Mouse (Mus musculus): Measurements from ENCODE around the gene Zp1. TPM values are rescaled to one million over a fixed set of nuclear protein-coding genes. Genes with fewer than 3 reads are reported as not detected.

The Zp1 gene
- polyA plus RNA-seq, 1 experiment from 2014 or later, result not detected

DNA sequence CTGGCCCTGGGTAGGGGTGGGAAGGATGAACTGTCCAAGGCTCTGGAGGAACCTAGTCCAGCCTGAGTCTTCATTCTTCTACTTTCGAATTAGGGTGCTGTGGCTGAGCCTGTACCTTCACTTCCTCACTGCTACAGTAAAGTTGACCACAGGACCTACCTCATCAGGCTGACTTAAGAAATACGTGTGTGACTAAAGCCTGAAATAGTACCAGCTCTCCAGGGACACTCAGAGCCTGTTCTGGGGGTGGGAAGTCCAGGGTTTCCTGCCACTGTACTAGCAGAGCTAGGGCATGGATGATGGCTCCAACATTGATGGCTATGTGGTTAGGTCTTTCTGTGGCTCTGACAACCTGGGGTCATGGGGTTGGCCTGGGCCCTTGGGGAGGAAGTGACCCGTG lies 23.5 kb upstream of the Zp1 start:
- no peak overlapping the region for H3K9ac ChIP-seq
- 59% methylated on average over 3 of the region's 3 CpGs for WGBS (ENCODE audit: insufficient replicate concordance)

DNA sequence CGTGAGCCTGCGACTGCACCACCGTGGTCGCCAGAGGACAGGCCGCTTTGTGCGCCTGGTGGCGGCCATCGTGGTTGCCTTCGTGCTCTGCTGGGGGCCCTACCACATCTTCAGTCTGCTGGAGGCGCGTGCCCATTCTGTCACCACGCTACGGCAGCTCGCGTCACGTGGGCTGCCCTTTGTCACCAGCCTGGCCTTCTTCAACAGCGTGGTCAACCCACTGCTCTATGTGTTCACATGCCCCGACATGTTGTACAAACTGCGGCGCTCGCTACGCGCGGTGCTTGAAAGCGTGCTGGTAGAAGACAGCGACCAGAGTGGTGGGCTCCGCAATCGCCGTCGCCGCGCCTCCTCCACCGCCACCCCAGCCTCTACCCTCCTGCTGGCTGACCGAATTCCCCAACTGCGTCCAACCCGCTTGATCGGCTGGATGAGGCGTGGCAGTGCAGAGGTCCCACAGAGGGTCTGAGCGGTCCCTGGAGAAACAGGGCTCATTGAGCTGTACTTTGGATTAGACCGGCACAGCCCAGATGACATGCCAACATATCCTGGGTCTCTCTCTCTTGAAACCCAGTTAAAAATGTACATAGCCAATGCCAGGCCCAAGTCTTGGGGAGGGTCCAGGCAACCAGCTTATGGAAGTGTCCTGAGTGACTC lies 20.5 kb upstream of the Zp1 start:
- 8% methylated on average over 40 of the region's 40 CpGs for WGBS (ENCODE audit: insufficient replicate concordance)
- H3K4me2 ChIP-seq, result peak overlapping the region; percentile 79
- H3K27me3 ChIP-seq, result no peaks in the 10 kb centered on the region
- no peak for DNase-seq
- H3K9me3 ChIP-seq (replicated peaks), result no peaks in the 10 kb centered on the region
- peak overlapping the region; percentile 47 for H3K4me3 ChIP-seq (replicated peaks)
- peaks cover 43% of the 10 kb centered on the region for H3K36me3 ChIP-seq
- H3K27ac ChIP-seq, result no peak overlapping the region
- peak overlapping the region; percentile 57 for H3K9ac ChIP-seq
- H3K4me1 ChIP-seq (replicated peaks), result peaks cover 47% of the 10 kb centered on the region
- ATAC-seq (ENCODE audit: low read depth), result peak; percentile 38

More for the DNA sequence above, 23.5 kb upstream of the Zp1 start:
- H3K36me3 ChIP-seq, result peaks cover 51% of the 10 kb centered on the region
- peaks cover 47% of the 10 kb centered on the region for H3K4me1 ChIP-seq (replicated peaks)
- H3K9me3 ChIP-seq (replicated peaks), result no peaks in the 10 kb centered on the region
- DNase-seq (no peak), ATAC-seq (ENCODE audit: low read depth) (no peak)
- no peaks in the 10 kb centered on the region for H3K27me3 ChIP-seq
- no peak overlapping the region for H3K27ac ChIP-seq
- H3K4me2 ChIP-seq, result no peak overlapping the region
- no peak overlapping the region for H3K4me3 ChIP-seq (replicated peaks)

GRCm38 (mm10) chr19:10940097-10940800 lies 19.8 kb upstream of the Zp1 start:
- Histone ChIP-seq H3K9ac (peak overlapping the region; percentile 57), H3K4me3 (replicated peaks) (peak overlapping the region; percentile 47), H3K9me3 (replicated peaks) (no peaks in the 10 kb centered on the region), H3K36me3 (peaks cover 37% of the 10 kb centered on the region), H3K27ac (no peak overlapping the region), H3K4me1 (replicated peaks) (peaks cover 44% of the 10 kb centered on the region), H3K4me2 (peak overlapping the region; percentile 79), H3K27me3 (no peaks in the 10 kb centered on the region)
- ATAC-seq (ENCODE audit: low read depth), result peak; percentile 72
- 20% methylated on average over 36 of the region's 37 CpGs for WGBS (ENCODE audit: insufficient replicate concordance)
- DNase-seq, result peak; percentile 69

DNA sequence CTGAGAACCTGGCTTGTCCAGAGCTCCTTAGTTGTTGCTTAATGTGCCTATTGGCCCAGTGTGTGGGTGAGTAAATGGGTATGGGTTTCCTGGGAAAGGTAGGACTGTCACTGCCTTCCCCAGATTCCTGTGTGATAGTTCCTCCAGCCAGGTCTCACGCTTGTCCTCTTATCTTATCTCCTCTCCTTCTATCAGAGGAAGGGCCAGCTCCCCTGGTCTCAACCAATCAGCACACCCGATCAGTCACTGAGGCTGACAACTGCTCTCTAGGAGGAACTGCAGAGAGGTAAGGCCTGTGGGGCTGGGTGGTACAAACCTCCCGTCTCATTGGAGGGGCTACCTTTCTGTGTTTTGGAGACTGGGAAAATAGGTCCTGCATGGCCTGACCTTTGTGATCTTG lies 18.3 kb upstream of the Zp1 start:
- ATAC-seq (ENCODE audit: low read depth) (no peak), DNase-seq (no peak)
- 11% methylated on average over 3 of the region's 3 CpGs for WGBS (ENCODE audit: insufficient replicate concordance)
- Histone ChIP-seq H3K27ac (no peak overlapping the region), H3K9ac (no peak overlapping the region), H3K4me2 (no peak overlapping the region), H3K4me1 (replicated peaks) (peaks cover 39% of the 10 kb centered on the region), H3K27me3 (no peaks in the 10 kb centered on the region), H3K4me3 (replicated peaks) (no peak overlapping the region), H3K9me3 (replicated peaks) (no peaks in the 10 kb centered on the region), H3K36me3 (peaks cover 22% of the 10 kb centered on the region)

DNA sequence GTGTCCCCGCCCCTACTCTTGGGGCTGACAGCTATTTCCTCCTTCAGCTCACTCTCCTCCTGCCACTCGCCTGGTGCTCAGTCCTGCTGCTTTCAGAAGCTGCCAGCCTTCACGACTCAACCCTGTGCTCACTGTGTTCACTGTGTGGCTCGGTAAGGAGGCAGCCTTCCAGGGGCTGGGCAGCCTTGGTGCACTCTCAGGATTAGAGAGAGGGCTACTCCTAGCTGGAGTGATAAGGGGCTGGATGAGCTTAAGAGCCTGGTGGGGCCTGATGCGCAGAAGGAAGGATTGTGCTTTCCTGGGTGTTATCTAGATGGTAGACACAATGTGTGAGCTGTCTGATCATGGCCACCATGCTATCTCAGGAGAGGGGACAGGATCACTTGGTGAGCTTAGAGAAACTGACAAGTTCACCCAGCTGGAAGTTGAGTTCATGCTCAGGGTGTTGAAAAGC lies 16.7 kb upstream of the Zp1 start, which contains the start of gene Ptgdr2:
Gene Ptgdr2 (plus strand): TSS at position 51 of the 454 bp plus-strand sequence.
- Histone ChIP-seq H3K4me1 (replicated peaks) (peaks cover 39% of the 10 kb centered on the region), H3K36me3 (peaks cover 6% of the 10 kb centered on the region), H3K4me2 (peak within 1 kb of the TSS; percentile 34), H3K27ac (peak within 1 kb of the TSS; percentile 17; the same call in 1 of the 2 replicates), H3K9me3 (replicated peaks) (no peaks in the 10 kb centered on the region), H3K4me3 (replicated peaks) (no peak within 1 kb of the TSS), H3K27me3 (no peaks in the 10 kb centered on the region), H3K9ac (peak within 1 kb of the TSS; percentile 34; the same call in 1 of the 2 replicates)
- ATAC-seq (ENCODE audit: low read depth) (peak; percentile 87), DNase-seq (peak; percentile 45)
- 8% methylated on average over 5 of the region's 5 CpGs for WGBS (ENCODE audit: insufficient replicate concordance)

DNA sequence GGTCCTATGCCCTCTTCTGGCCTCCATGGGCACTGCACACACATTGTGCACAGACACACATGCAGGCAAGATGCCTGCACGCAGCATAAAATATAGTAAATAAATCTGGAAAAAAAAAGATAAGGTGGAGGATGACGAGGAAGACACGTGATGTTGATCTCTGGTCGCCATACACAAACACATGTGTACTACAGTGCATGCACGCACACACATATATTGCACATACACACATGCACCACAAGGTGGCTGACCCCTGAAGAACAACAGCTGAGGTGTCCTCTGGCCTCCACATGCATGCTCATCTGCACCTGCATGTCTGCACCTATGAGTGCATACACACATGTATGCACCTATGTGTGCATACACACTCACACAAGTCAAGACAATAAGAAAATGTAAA lies 15.6 kb upstream of the Zp1 start:
- WGBS (ENCODE audit: insufficient replicate concordance), result 78% methylated on average over 5 of the region's 5 CpGs
- no peaks in the 10 kb centered on the region for H3K9me3 ChIP-seq (replicated peaks)
- H3K4me3 ChIP-seq (replicated peaks), result no peak overlapping the region
- no peaks in the 10 kb centered on the region for H3K27me3 ChIP-seq
- H3K4me2 ChIP-seq, result no peak overlapping the region
- H3K9ac ChIP-seq, result no peak overlapping the region
- peaks cover 38% of the 10 kb centered on the region for H3K4me1 ChIP-seq (replicated peaks)
- no peak for ATAC-seq (ENCODE audit: low read depth)
- H3K36me3 ChIP-seq, result no peaks in the 10 kb centered on the region
- DNase-seq, result no peak
- no peak overlapping the region for H3K27ac ChIP-seq

- no peaks in the 10 kb centered on the region for H3K36me3 ChIP-seq
- peaks cover 27% of the 10 kb centered on the region for H3K4me1 ChIP-seq (replicated peaks)
- no peaks in the 10 kb centered on the region for H3K27me3 ChIP-seq
- 44% methylated on average over 5 of the region's 5 CpGs for WGBS (ENCODE audit: insufficient replicate concordance)
- DNase-seq, result no peak
- no peak overlapping the region for H3K27ac ChIP-seq
- no peak overlapping the region for H3K9ac ChIP-seq
- no peak for ATAC-seq (ENCODE audit: low read depth)
- no peak overlapping the region for H3K4me3 ChIP-seq (replicated peaks)
- H3K9me3 ChIP-seq (replicated peaks), result no peaks in the 10 kb centered on the region
- no peak overlapping the region for H3K4me2 ChIP-seq
Observed at GRCm38 (mm10) chr19:10935029-10935428, 14.6 kb upstream of the Zp1 start.

DNA sequence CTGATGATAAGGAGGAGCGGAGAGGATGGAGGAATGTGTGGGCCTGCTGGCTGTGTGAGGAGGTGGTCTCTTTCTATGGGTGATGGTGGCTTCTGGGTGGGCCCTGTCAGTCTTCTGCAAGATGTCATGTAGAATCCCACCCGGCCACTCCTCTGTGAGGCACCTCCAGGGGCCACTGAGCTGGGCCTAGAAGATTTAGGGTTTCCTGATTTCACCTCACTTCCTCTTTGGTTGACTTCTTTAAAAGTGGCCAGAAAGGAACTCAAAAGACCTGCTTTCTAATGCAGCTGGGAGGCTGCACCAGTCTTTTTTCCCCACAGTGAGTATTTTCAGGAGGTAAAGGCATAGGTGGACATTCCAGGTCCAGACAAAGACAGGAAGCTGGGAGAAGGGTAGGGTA lies 10.2 kb upstream of the Zp1 start:
- no peak for DNase-seq
- H3K4me3 ChIP-seq (replicated peaks), result no peak overlapping the region
- H3K4me2 ChIP-seq, result no peak overlapping the region
- no peak for ATAC-seq (ENCODE audit: low read depth)
- no peaks in the 10 kb centered on the region for H3K36me3 ChIP-seq
- H3K9me3 ChIP-seq (replicated peaks), result no peaks in the 10 kb centered on the region
- 44% methylated on average over 2 of the region's 2 CpGs for WGBS (ENCODE audit: insufficient replicate concordance)
- no peaks in the 10 kb centered on the region for H3K4me1 ChIP-seq (replicated peaks)
- H3K9ac ChIP-seq, result no peak overlapping the region
- no peaks in the 10 kb centered on the region for H3K27me3 ChIP-seq
- no peak overlapping the region for H3K27ac ChIP-seq

GRCm38 (mm10) chr19:10926666-10927065 lies 6.2 kb upstream of the Zp1 start:
- H3K4me3 ChIP-seq (replicated peaks), result no peak overlapping the region
- no peak for DNase-seq
- no peaks in the 10 kb centered on the region for H3K36me3 ChIP-seq
- no peaks in the 10 kb centered on the region for H3K9me3 ChIP-seq (replicated peaks)
- no peak overlapping the region for H3K4me2 ChIP-seq
- no peak overlapping the region for H3K9ac ChIP-seq
- H3K27me3 ChIP-seq, result no peaks in the 10 kb centered on the region
- ATAC-seq (ENCODE audit: low read depth), result no peak
- H3K4me1 ChIP-seq (replicated peaks), result no peaks in the 10 kb centered on the region
- no peak overlapping the region for H3K27ac ChIP-seq
- WGBS (ENCODE audit: insufficient replicate concordance), result 55% methylated on average over 4 of the region's 4 CpGs

GRCm38 (mm10) chr19:10926123-10926621 lies 5.7 kb upstream of the Zp1 start:
- no peak overlapping the region for H3K4me3 ChIP-seq (replicated peaks)
- no peaks in the 10 kb centered on the region for H3K9me3 ChIP-seq (replicated peaks)
- no peak overlapping the region for H3K4me2 ChIP-seq
- no peaks in the 10 kb centered on the region for H3K27me3 ChIP-seq
- DNase-seq (no peak), ATAC-seq (ENCODE audit: low read depth) (no peak)
- no peak overlapping the region for H3K27ac ChIP-seq
- no peaks in the 10 kb centered on the region for H3K36me3 ChIP-seq
- no peaks in the 10 kb centered on the region for H3K4me1 ChIP-seq (replicated peaks)
- no peak overlapping the region for H3K9ac ChIP-seq
- WGBS (ENCODE audit: insufficient replicate concordance), result 60% methylated on average over 6 of the region's 6 CpGs

DNA sequence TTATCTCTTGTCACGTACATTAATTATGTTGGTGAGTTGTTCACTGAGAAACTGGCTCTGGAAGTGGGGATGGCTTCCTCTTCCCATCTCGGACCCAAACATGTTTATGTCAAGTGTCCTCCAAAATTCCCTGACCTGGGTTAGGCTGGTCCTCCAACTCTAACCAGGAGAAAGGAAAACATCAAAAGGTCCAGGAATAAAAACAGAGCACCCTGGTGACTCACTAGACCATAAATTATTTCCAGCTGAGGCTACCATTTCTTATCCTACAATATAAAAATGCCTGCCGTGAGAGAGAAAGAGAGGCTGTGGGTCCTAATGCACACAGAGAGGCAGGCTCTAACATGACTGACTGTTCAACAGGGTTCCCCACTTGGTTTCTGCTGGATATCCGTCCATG lies 3.8 kb upstream of the Zp1 start:
- no peak for ATAC-seq (ENCODE audit: low read depth)
- H3K9ac ChIP-seq, result no peak overlapping the region
- H3K27me3 ChIP-seq, result no peaks in the 10 kb centered on the region
- no peak overlapping the region for H3K4me2 ChIP-seq
- no peak overlapping the region for H3K27ac ChIP-seq
- no peaks in the 10 kb centered on the region for H3K36me3 ChIP-seq
- H3K4me1 ChIP-seq (replicated peaks), result no peaks in the 10 kb centered on the region
- DNase-seq, result no peak
- WGBS (ENCODE audit: insufficient replicate concordance), result 46% methylated on average over 4 of the region's 4 CpGs
- no peaks in the 10 kb centered on the region for H3K9me3 ChIP-seq (replicated peaks)
- no peak overlapping the region for H3K4me3 ChIP-seq (replicated peaks)
